Mouse (Mus musculus) cortical plate, adult 2 months (tissue): ENCODE results near the gene Npas3.

Experiments used
- CTCF ChIP-seq: fragments of 200-500 bp; IDR thresholded peaks from 2 replicates; pipeline ENCODE4 v1.5.1; 2011; ENCODE audit warnings: mild to moderate bottlenecking, control low read depth, low read length; ENCODE audit not compliant: insufficient read depth; ENCODE audit errors: extremely low read depth
- POLR2A ChIP-seq: fragments of 200-500 bp; IDR thresholded peaks from 2 replicates; pipeline ENCODE4 v1.6.1; 2011; ENCODE audit warnings: mild to moderate bottlenecking, low read length, control low read depth; ENCODE audit not compliant: insufficient read depth; ENCODE audit errors: extremely low read depth

DNA sequence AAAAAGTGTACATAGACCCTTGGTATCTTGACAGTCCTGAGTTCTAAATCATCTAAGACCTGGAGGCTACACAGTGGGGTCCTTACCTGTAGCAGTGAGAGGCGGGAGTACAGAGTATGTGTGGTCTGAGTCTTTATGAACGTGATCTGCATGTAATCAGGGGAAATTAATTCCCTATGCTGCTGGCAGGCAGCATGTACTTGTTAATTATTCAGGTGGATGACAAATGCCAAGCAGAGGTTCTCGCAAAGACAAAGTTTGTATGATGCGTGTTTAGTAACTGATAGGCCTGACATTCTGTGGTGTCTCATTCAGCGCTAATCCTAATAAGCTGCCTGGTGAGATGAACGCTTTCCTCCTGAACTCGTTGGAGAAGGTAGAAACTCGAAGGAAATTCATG lies 136.4 kb downstream of the Npas3 start:
- TF ChIP-seq POLR2A: no peak
- TF ChIP-seq CTCF: no peak
